ENCODE assay signal across 11 mouse cellular contexts in genomic region chr2:48381481-48382075, GRCm38 (mm10).
DNase-seq lines count a peak whose midpoint lies in the region; ATAC-seq and TF ChIP-seq lines count a peak whose summit lies in the region.
"Had no signal": no experiment of that assay in that cellular context is flagged by ENCODE, and none has a peak within 500 bp of the region (broad histone marks: within the 10 kb centered on the region; RNA-seq: fewer than 3 reads in every experiment).

No protein-coding gene starts in this region.

- no peak for TF ChIP-seq CTCF in gastrocnemius, adult 2 months (IDR thresholded peaks at IDR 0.05)
- TF ChIP-seq CTCF in lung, adult 2 months (IDR thresholded peaks at IDR 0.05; ENCODE audit: insufficient read depth, low read length): no peak

- H3K27me3 ChIP-seq in kidney, embryonic 15.5 days: no peaks in the 10 kb centered on the region
- H3K27me3 ChIP-seq: Patski had no signal

- no peaks in the 10 kb centered on the region for H3K9me3 ChIP-seq in kidney, embryonic 15.5 days (replicated peaks)

- intact Hi-C loops in gastrocnemius, adult 2 months (cut with DNase I): loop anchor here (5.0 kb wide), 1 partner anchor 436 kb away; no protein-coding TSS in a partner anchor
- intact Hi-C loops in gastrocnemius, postnatal 36 days (cut with DNase I): no loop called here

- H3K4me3 ChIP-seq in gastrocnemius, adult 2 months: peak overlapping the region; percentile 62
- H3K4me3 ChIP-seq in lung, adult 2 months (replicated peaks; ENCODE audit: extremely low read depth, low read depth, low read length): peak overlapping the region; percentile 43
- no peak overlapping the region for H3K4me3 ChIP-seq in kidney, embryonic 15.5 days (replicated peaks)

- ATAC-seq in kidney, embryonic 15.5 days (replicated peaks; ENCODE audit: low FRiP score): no peak
- ATAC-seq: Patski had no signal

- no peak for DNase-seq in gastrocnemius, adult 2 months
- no peak for DNase-seq in gastrocnemius, postnatal 36 days
- no peak for DNase-seq in lung, adult 2 months
- DNase-seq in lung, postnatal 25 days (ENCODE audit: low spot score): no peak
- peak; percentile 57 for DNase-seq in naive thymus-derived CD4-positive, alpha-beta T cell, adult 2 months (ENCODE audit: low read depth)
- DNase-seq in cerebellum, postnatal 25 days: no peak
- DNase-seq in adrenal gland, postnatal 36 days: no peak
- DNase-seq: cerebellum, postnatal 14 days had no signal

- H3K9ac ChIP-seq in kidney, embryonic 15.5 days: no peak overlapping the region

- WGBS in lung, adult 2 months: 27% methylated on average over 14 of the region's 14 CpGs
- 74% methylated on average over 14 of the region's 14 CpGs for WGBS in kidney, embryonic 15.5 days

- H3K36me3 ChIP-seq in kidney, embryonic 15.5 days: no peaks in the 10 kb centered on the region

- H3K4me1 ChIP-seq in lung, adult 2 months (ENCODE audit: control insufficient read depth, insufficient read depth, low read length): peaks cover 14% of the 10 kb centered on the region
- no peaks in the 10 kb centered on the region for H3K4me1 ChIP-seq in kidney, embryonic 15.5 days

- no peak for TF ChIP-seq POLR2A in lung, adult 2 months (IDR thresholded peaks at IDR 0.05; ENCODE audit: borderline replicate concordance, extremely low read depth, low read depth, low read length)

- H3K27ac ChIP-seq in gastrocnemius, adult 2 months: peak overlapping the region; percentile 81
- H3K27ac ChIP-seq in kidney, embryonic 15.5 days: peak overlapping the region; percentile 29; the same call in 1 of the 2 replicates
- H3K27ac ChIP-seq: macrophage had no signal

- H3K4me2 ChIP-seq in kidney, embryonic 15.5 days: 0 out of 2 replicates have a peak overlapping the region, but pooled peaks have one; percentile 15
